Mouse (Mus musculus): ENCODE data around the gene Zfp61.
A peak's percentile ranks its signal among the peaks of the same experiment; 100 is the strongest.

Gene Zfp61

DNA sequence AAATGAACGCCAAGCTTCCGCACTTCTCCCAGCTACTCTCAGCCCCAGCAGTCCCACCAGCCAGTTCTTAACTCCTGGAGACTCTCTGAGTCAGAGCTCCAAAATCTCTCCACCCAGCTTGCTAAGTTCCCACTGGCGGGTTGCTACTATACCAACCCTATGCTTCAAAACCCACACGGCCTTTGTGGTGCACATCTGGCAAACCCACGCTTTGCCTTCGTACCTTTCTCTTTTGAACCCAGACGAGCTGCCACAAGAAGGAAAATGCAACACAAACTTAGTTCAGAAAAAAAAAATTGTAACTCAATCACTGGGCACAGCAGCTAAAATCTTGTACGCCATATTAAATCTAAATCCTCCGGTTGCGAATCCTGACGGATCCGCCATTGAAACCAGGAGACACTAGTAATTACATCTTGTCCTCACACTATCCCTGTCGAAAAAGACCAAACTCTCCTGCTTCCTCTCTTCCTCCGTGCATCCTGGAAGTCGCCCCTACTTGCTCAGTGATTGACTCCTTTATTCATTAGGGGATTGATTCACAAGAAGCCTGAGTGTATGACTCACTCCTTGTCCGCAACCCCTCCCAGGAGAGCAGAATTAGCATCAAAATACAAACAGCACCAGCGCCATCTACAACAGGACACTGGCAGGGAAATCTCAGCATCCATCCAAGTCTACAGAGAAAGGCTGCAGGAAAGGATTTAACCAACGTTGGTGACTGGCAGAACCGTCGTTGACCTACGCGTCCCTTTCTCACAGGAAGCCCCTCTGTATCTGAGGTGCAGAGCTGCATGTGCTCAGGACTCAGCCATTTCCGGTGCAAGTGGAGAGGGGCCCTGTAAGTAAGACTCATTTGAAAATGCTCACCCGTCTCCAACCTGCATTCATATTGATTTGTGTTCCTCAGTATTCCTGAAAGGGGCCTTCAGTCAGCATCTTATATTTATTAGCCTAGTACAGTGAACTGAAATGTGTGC, 32.6 kb downstream of the Zfp61 start:
- no peak for DNase-seq (ENCODE audit: low read depth, low spot score)

DNA sequence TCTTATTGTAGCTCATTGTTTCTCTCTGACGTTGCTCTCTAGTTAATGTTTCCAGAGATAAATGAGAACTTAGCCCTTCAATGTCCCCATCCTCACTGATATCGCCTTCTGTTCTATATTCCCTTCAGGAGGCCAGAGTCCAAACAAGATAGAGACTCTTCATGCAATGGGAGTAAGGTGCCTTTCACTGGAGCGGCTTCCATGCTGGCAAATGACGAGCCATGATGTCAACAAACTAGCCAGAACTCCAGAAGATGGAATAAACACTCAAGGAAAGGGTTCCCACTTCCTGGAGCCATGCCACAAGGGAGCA, 41.1 kb downstream of the Zfp61 start:
- DNase-seq (ENCODE audit: low read depth, low spot score), result no peak

DNA sequence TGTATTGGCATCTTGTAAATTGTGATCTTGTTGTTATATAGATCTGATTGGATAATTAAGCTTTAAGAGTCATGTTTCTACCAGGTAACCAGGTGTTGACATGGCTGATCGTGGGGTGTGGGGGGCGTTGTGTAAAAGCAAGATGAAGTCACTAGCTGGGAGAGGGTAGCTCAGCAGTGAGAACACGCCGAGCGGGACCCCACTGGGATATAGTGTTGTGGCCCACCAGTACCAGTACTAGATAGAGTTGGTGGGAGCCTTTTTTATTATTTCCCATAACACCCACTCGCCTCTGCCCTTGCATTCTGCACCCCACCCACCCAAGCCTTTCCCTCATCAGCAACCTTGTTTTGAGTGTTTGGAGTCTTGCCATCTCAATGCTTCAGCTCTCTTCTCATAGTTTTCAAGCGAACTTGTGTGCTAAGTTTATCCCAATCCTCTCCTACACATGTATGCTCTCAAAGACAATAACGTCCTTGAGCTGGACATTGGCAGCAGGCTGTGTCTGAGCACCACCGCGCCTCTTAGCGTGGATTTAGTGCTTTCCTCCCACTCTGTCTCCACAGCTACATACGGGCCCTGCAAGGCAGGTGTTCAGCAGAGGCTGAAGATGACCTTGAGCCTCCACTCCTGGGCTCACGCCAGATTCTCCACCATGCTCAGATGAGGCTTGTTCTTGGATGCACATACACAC, 41.6 kb downstream of the Zfp61 start:
- no peak for DNase-seq (ENCODE audit: low read depth, low spot score)

DNA sequence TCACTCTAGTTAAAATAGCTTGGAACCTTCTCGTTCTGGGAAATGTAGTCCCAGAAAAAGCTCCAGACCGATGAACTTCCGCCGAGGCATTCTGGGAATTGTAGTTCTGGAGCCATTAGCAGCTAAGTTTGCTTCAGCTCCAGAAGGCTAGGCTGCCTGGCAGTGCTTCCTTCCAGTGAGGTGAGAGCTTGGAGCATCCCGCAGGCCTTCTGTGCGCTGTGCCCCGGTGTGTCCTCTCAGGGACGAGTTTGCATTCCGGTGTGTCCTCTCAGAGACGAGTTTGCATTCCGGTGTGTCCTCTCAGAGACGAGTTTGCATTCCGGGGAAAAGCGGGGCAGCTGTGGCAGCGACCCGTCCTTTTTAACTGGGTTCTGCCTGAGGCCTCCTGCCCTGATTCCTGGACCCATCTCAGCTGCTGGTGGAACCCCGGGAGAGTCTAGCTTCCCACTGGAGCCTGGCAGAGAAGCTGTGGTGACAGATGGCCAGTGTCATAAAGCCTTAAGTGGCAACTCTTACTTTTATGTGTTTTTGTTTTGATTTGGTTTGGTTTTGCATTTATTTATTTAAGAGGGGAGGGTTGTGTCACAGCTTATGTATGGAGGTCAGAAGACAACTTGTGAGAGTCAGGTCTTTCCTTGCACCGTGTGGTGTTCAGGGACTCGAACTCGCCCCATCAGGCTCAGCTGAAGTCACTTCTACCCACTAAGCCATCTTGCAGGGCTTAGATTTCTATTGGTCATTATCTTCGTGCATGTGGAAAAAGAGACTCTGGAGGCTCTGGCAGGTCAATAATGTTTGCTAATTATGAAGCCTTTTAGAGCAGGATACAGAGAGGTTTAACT, 46.2 kb downstream of the Zfp61 start, which contains the start of gene Zfp108:
Gene Zfp108, plus strand, starts transcription at position 162 of the 842 bp plus-strand sequence.
- peak; percentile 79 for DNase-seq (ENCODE audit: low read depth, low spot score)

DNA sequence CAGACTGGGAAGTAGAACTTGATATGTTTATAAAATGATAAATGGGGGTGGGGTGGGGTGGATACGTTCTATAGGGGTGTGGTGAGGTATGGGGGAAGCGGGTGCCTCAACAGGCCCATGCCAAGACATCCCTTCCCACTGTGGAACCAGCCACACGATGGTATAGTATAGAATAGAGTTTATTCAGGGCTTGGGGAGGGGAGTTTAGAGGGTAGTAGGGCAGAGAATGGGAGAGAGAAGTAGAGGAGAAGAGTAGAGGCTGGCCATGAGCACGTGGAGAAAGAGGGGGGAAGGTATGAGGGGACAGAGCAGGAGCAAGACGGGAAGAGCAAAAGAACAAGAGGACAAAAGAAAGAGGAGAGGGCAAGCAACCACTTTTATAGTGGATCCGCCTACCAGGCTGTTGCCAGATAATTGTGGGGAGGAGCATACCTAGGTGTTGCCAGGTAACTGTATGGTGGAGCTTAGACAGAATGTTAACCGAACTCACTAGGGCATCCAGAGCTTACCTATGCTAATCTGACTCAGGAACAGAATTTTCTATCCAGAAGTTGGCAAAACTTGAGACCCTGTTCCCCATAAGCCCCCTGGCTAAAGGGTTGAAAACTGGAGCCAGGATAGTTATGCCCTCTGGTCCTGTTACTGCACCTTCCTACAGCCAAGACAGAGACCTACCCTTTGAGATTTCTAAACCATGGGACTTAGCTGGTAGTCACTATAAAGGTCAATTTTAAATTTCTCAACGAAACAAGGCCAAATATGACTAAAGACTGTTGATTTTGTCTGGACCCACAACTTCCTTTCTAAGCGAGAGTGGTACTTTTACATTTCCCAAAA, 47.0 kb downstream of the Zfp61 start:
- DNase-seq (ENCODE audit: low read depth, low spot score), result no peak

All from retina, postnatal 7 days (tissue).